Mouse (Mus musculus) activated CD4-positive, CD25-positive, alpha-beta regulatory T cell (primary cell): ENCODE results near the gene Uchl3. TPM values are rescaled to one million over a fixed set of nuclear protein-coding genes. Genes with fewer than 3 reads are reported as not detected.

ENCODE experiments used
- polyA plus RNA-seq, 2 experiments: library from polyadenylated mRNA; unstranded; fragments of 100-300 nt; shearing (Covaris generic); gene quantifications; one replicate each; pipeline ENCODE4 v1.2.1; 2017

The Uchl3 gene
- polyA plus RNA-seq = 10 to 100 TPM; 62.7 to 90.7 TPM

DNA sequence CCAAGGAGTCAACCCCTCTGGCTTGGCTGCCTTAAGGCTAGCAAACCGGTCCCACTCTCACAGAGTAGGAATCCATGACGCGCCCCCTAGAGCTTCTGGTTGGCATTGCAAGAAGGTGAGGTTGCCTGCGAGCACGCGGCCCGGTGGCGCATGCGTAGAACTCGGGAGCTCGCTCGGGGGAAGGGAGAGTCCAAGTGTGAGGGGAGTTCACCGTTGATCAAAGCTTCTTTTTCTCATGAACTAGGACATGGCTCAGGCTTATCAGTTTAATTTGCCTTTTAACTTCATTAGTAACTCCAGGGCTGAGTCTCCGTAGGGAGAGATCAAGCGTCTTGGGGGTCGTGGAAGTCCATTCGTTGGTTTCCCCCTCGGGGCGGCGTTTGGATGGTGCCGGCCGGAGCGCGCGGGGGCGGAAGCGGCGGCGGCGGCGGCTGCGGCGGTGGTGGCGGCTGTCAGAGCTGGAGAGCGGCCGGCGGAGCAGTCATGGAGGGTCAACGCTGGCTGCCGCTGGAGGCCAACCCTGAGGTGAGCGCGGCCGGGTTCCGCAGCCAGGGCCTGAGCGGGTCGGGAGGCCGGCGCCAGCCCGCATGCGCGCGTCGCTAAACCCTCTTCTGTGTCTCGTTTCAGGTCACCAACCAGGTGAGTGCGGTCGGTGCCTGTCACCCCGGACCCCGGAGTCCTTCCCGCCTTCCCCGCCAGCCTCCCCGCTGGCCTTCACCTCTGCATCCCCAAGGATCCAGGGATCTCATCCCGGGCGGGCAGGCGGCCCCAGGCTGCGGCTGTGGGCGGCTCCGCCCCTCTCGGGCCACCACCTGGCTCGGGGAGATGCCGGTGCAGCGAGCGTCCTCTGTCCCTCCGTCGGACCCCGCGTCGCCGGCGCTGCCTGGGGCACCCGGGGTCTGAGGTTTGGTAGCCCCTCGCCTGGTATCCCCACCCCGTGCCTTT is at the start of gene Uchl3:
TSS of gene Uchl3 (plus strand) at position 387 of the 945 bp plus-strand sequence.

DNA sequence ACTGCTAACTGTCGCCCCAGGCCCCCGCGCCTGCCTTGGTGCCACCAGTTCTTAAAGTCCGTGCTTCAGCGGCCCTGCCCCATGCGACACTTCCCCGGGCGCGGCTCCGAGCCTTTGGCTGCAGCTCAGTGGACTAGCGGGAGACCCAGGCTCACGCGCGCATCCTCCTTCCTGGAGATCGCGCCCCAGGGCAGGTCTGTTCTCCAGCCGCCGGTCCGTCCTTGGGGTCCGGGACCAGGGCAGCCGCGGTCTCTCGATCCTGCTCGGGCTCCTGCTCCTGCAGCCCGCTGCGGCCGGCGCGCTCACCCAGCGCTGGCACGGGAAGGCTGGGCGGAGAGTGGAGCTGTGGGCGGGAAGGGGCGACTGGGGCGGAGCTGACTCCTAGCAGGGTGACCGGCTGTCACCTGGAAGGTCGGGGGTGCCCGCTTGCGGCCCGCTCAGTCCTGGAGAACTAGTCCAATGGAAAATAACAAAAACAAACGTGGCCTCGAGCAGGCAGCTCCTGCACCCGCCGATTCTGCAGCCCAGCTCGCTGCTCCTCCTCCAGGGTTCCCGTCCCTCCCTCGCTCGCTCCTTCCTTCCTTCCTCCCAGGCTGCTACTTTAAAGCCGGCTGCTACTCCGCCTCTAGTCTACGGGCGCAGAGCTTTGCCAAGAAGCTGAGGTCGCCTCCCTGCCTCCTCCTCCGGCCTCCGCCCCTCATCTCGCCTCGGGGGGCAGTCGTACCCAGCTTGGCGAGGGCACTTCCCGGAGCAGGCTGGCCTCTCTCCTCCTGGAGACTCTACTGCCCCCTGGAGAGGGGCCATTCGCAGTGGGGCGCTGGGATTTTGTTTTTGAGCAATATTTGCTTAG is 45.0 kb upstream of the Uchl3 start, which contains the start of gene Tbc1d4:
TSS of gene Tbc1d4 (minus strand) at position 673 of the 850 bp plus-strand sequence.

DNA sequence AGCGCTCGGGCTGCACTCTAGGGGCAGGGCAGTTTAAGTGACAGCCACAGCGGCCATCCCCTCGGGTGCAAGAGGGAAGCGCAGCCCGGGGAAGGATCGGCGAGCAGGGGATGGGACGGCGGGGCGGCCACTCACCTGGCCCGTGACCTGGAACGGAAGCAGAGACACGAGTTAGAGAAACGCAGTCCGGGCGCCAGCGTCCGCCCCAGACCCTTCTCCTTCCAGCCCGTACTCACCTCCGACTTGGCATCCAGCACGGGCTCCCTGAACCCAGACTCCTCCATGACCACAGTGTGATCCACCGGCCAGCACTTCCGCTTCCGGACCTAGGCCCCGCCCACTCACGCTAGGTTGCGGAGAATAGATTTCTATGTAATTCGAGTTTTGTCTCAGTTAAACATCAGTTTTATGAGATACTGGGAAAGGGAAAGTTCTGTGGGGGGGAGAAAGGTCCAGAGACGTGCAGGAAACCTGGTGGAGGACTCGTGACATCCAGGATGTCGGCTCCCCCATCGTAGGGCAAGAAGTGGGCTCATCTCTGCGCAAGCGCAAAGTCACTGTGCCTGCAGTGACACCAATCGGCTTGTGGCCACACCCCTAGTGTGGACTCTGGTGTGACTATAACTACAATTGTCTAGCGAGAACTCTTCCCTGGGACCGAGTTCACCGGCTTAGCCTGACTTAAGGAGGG is 13.5 kb upstream of the Uchl3 start, which contains the start of gene Commd6:
TSS of gene Commd6 (minus strand) at position 534 of the 691 bp plus-strand sequence.

DNA sequence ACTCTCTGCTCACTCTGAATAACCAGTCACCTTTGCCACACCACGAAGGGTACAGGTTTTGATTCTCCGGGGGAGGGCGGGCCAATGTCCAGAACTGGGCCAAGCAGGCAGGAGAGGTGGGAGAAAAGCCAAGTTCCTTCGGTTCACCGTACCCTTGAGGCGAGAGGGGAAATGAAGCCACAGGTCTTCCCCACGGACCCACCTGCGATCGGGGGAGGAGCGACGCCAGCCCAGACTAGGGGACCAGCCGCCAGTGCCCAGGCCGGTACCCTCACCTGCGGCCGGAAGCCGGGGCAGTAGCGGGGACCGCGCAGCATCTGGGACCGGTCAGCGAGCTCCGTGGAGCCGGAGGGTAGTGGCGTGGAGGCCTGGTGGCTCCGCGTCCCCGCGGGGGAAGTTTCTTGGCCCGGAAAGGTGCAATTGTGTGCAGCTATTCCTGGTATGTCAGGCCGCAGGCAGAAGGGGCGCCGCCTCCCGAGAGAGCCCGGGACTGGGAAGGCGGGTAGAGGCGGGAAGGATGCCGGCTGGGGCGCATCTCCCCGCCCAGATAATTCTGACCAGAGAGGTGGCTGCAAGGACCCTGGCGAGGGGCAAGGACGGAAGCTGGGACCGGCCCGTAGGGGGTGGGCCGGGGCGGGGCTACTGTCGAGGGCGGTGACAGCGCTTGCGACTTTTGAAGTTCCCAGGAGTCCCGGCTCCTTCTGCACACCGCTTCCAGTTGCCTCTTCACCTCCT is 75.6 kb downstream of the Uchl3 start, which contains the start of the genes Gm9922 and Lmo7:
TSS of gene Gm9922 (minus strand) at position 578 of the 735 bp plus-strand sequence.
TSS of gene Lmo7 (plus strand) at position 721 of the 735 bp plus-strand sequence.

Other genes with a start within 250 kb of the Uchl3 start
- gene Tbc1d4, start 44.8 kb upstream of the Uchl3 start, polyA plus RNA-seq = 100 to 1,000 TPM in 1 of 2 experiments, 10 to 100 TPM in 1; 49.6 to 176 TPM
- 100 to 1,000 TPM in 1 of 2 experiments, 10 to 100 TPM in 1; 89.7 to 113 TPM for gene Commd6, start 13.3 kb upstream of the Uchl3 start, polyA plus RNA-seq
- not detected for gene Gm9922, start 75.8 kb downstream of the Uchl3 start, polyA plus RNA-seq
- gene Lmo7, start 76.0 kb downstream of the Uchl3 start, polyA plus RNA-seq = 1 to 10 TPM in 1 of 2 experiments, under 1 TPM in 1; 0.44 to 3.1 TPM